Mouse (Mus musculus): Measurements from ENCODE around the gene Gm20388.

- no peak for TF ChIP-seq CTCF (IDR thresholded peaks at IDR 0.05; ENCODE audit: low read depth, low read length)
- no peak for TF ChIP-seq POLR2AphosphoS5 (IDR thresholded peaks at IDR 0.05; ENCODE audit: insufficient replicate concordance, low read depth, low read length)
- no peak for TF ChIP-seq GATA1 (IDR thresholded peaks at IDR 0.05; ENCODE audit: borderline replicate concordance, low read length)
- no peak for TF ChIP-seq GATA2 (IDR thresholded peaks at IDR 0.05; ENCODE audit: borderline replicate concordance, low read depth, low read length)
These were observed 3198.3 kb downstream of the Gm20388 start for GRCm38 (mm10) chr8:123108953-123109352.

Measured in G1E (cell line).